Mouse (Mus musculus) lung, postnatal 0 days (tissue): ENCODE data around the gene Zdhhc3. TPM values are rescaled to one million over a fixed set of nuclear protein-coding genes. Genes with fewer than 3 reads are reported as not detected.
A peak's percentile ranks its signal among the peaks of the same experiment; 100 is the strongest.

Source experiments
- ATAC-seq: fragments of 200-750 bp; cut with Nextera tagmentation; 2 replicates; pipeline ENCODE4 v1.8.0; 2017; ENCODE audit warnings: moderate library complexity
- DNase-seq: peaks from one replicate; pipeline ENCODE4 v3.0.0-alpha.2; 2016; ENCODE audit warnings: low spot score
- H3K27ac ChIP-seq: fragments of 300-500 bp; sonication (generic); 2 replicates; pipeline ENCODE4 v1.5.1; 2014; ENCODE audit warnings: antibody characterized with exemption, mild to moderate bottlenecking, low read length, mixed read lengths
- H3K27me3 ChIP-seq: fragments of 300-500 bp; sonication (generic); replicated peaks from 2 replicates; pipeline ENCODE4 v1.6.1; 2014; ENCODE audit warnings: low read length, mixed read lengths; ENCODE audit not compliant: insufficient read depth
- H3K36me3 ChIP-seq: fragments of 300-500 bp; sonication (generic); 2 replicates; pipeline ENCODE4 v1.6.1; 2014; ENCODE audit warnings: low read length, mixed read lengths; ENCODE audit not compliant: insufficient read depth
- H3K4me1 ChIP-seq: fragments of 300-500 bp; sonication (generic); 2 replicates; pipeline ENCODE4 v1.6.1; 2014; ENCODE audit warnings: antibody characterized with exemption, low read depth, low read length, mixed read lengths; ENCODE audit not compliant: insufficient read depth
- H3K4me2 ChIP-seq: fragments of 300-500 bp; sonication (generic); replicated peaks from 2 replicates; pipeline ENCODE4 v1.6.1; 2014; ENCODE audit warnings: low read depth, mild to moderate bottlenecking, low read length, moderate library complexity, mixed read lengths
- H3K4me3 ChIP-seq: fragments of 300-500 bp; sonication (generic); 2 replicates; pipeline ENCODE4 v1.5.1; 2014; ENCODE audit warnings: low read depth, low read length
- H3K9ac ChIP-seq: fragments of 300-500 bp; sonication (generic); replicated peaks from 2 replicates; pipeline ENCODE4 v1.6.1; 2014; ENCODE audit warnings: low read depth, mild to moderate bottlenecking
- H3K9me3 ChIP-seq: fragments of 300-500 bp; sonication (generic); 2 replicates; pipeline ENCODE4 v1.6.1; 2016; ENCODE audit warnings: low read length, mixed read lengths
- CTCF ChIP-seq: IDR thresholded peaks from 2 replicates; pipeline ENCODE4 v1.5.1; 2016; ENCODE audit warnings: antibody characterized with exemption, mild to moderate bottlenecking
- EP300 ChIP-seq: IDR thresholded peaks from 2 replicates; pipeline ENCODE4 v1.6.1; 2016; ENCODE audit warnings: antibody characterized with exemption, mild to moderate bottlenecking, control low read depth
- WGBS: fragments of 180-500 bp; shearing (Covaris S2); extraction: QIAGEN DNeasy Blood & Tissue Kit; methylation state at CpG from one replicate; pipeline ENCODE4 v1.1.7; 2014; 5-methylcytosine and 5-hydroxymethylcytosine counted together
- polyA plus RNA-seq: library from polyadenylated mRNA; unstranded; fragments of >200 nt; fragmentation: Nextera tagmentation; extraction: Ambion mirVana; gene quantifications from 2 replicates; pipeline ENCODE4 v1.2.1, GENCODE M21; 2015

Gene Zdhhc3
- polyA plus RNA-seq, 1 experiment from 2014 or later = 130 TPM

DNA sequence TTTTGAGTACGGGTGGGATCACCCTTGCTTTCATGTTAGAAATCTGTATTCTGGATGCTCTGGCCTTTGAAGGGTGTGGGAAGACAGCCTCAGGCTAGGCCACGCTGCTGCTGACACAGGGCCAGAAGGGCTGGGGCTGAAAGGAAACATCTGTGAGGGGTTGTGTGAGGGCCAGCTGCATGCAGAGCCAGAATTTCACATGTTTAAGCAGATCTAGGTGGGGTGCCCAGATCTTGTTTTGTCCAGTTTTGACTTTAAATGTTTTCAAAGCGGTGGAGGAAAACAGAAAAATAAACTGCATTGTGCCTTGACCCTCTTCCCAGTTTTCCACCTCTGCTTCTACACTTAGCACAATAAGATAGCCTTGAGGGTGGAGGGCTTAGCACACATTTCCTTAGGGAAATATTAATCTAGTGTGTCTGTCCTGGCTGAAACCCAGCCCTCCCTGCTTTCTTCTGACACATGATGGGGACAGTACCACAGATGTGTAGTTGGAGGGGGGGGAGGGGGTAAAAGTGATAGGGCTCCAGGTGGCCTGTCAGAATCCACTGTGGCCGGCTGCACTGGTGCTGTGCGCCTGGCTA is 26.0 kb upstream of the Zdhhc3 start:
- WGBS = 39% methylated on average over 5 of the region's 5 CpGs
- peak; percentile 86 for DNase-seq
- no peak overlapping the region for H3K4me2 ChIP-seq
- no peak overlapping the region for H3K9ac ChIP-seq
- H3K4me3 ChIP-seq = no peak overlapping the region
- peak overlapping the region; percentile 69 for H3K27ac ChIP-seq
- no peaks in the 10 kb centered on the region for H3K36me3 ChIP-seq
- H3K27me3 ChIP-seq = no peaks in the 10 kb centered on the region
- H3K9me3 ChIP-seq = no peaks in the 10 kb centered on the region
- TF ChIP-seq CTCF = no peak
- peak; percentile 46 for TF ChIP-seq EP300
- H3K4me1 ChIP-seq = peaks cover 3% of the 10 kb centered on the region; the same call in 1 of the 2 replicates
- ATAC-seq = peak; percentile 91

GRCm38 (mm10) chr9:123136953-123137682 is 24.1 kb upstream of the Zdhhc3 start:
- Histone ChIP-seq H3K4me2 (no peak overlapping the region), H3K9ac (no peak overlapping the region), H3K27ac (no peak overlapping the region; the same call in 1 of the 2 replicates), H3K36me3 (peaks cover 11% of the 10 kb centered on the region; the same call in 1 of the 2 replicates), H3K27me3 (no peaks in the 10 kb centered on the region), H3K4me1 (peaks cover 3% of the 10 kb centered on the region; the same call in 1 of the 2 replicates), H3K9me3 (no peaks in the 10 kb centered on the region), H3K4me3 (no peak overlapping the region)
- 77% methylated on average over 7 of the region's 7 CpGs for WGBS
- TF ChIP-seq EP300 = no peak
- TF ChIP-seq CTCF = no peak
- DNase-seq (peak; percentile 54), ATAC-seq (no peak)

DNA sequence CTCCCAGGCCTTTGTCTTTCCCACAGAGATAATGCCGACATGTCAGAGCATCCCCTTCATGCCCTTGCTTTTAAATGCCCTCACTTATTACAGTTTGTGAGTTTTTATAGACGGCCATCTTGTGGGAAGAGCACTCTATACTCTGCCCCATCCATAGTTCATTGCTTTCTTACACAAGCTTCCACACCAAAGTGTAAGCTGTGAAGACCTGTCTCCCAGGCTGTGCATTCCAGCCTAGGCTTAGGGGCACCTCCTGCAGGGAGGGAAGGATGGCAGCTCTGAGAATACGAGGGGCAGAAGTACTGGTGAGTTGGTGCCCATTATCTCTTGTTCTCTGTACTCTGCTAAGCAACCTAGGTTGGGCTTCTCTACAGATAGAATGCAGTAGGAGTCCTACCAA is 20.0 kb upstream of the Zdhhc3 start:
- DNase-seq (no peak), ATAC-seq (no peak)
- TF ChIP-seq EP300 (no peak), CTCF (no peak)
- Histone ChIP-seq H3K4me1 (no peaks in the 10 kb centered on the region), H3K27ac (no peak overlapping the region), H3K9me3 (no peaks in the 10 kb centered on the region), H3K27me3 (no peaks in the 10 kb centered on the region), H3K4me2 (no peak overlapping the region), H3K36me3 (peaks cover 47% of the 10 kb centered on the region), H3K4me3 (no peak overlapping the region), H3K9ac (no peak overlapping the region)
- 94% methylated on average over 3 of the region's 3 CpGs for WGBS

DNA sequence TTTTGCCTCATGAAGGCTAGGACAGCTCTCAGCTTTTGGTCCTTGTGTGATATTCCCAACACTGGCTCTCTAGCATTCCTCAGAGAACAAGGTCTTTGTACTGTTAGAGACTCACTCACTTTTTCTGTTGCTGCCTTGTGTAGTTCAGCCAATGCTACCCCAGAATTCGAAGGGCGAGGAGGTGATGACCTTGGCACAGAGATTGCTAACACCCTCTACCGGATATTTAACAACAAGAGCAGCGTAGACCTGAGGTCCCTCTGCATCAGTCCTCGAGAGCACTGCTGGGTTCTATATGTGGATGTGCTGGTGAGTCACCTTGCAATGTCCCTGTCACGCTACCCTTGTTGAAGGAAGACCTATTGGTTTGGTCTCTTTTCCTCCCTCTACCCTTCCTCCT is 14.7 kb upstream of the Zdhhc3 start:
- 95% methylated on average over 6 of the region's 6 CpGs for WGBS
- ATAC-seq = no peak
- H3K36me3 ChIP-seq = peaks cover 58% of the 10 kb centered on the region

DNA sequence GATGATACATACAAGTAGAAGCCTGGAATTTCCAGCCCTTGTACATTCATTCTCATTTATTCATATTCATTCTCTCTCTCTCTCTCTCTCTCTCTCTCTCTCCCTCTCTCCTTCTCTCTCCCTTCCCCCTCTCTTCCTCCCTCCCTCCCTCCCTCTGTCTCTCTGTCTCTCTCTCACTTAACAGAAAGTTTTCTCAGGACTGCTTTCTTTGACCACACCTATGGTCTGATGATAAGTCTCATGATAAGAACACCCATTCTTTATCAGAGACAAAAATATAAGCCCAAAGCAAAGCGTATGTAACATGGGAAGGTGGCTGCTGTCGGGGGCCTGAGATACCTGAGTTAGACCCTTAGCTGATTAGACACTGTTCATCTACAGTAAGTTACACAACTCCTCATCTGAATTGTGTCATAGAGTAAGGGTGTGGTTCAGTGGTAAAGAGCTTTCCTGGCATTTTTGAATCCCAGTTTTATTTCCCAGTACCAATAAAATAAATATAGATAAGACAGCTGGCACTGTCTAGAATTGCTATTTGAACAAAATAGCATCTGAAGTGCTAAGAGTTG is 11.5 kb upstream of the Zdhhc3 start:
- Histone ChIP-seq H3K27ac (0 out of 2 replicates have a peak overlapping the region, but pooled peaks have one; percentile 60), H3K9ac (no peak overlapping the region), H3K36me3 (peaks cover 52% of the 10 kb centered on the region), H3K27me3 (no peaks in the 10 kb centered on the region), H3K4me2 (no peak overlapping the region), H3K4me1 (no peaks in the 10 kb centered on the region), H3K9me3 (no peaks in the 10 kb centered on the region), H3K4me3 (no peak overlapping the region)
- DNase-seq (no peak), ATAC-seq (no peak)
- 58% methylated on average over 2 of the region's 2 CpGs for WGBS
- TF ChIP-seq EP300 (no peak), CTCF (no peak)

More for the DNA sequence above, 14.7 kb upstream of the Zdhhc3 start:
- no peaks in the 10 kb centered on the region for H3K9me3 ChIP-seq
- TF ChIP-seq EP300 (no peak), CTCF (no peak)
- no peak overlapping the region for H3K9ac ChIP-seq
- DNase-seq = no peak
- H3K27ac ChIP-seq = no peak overlapping the region
- H3K4me1 ChIP-seq = no peaks in the 10 kb centered on the region
- H3K4me3 ChIP-seq = no peak overlapping the region
- H3K27me3 ChIP-seq = no peaks in the 10 kb centered on the region
- H3K4me2 ChIP-seq = no peak overlapping the region

GRCm38 (mm10) chr9:123123571-123124412 is 10.8 kb upstream of the Zdhhc3 start:
- TF ChIP-seq EP300 (no peak), CTCF (peak; percentile 86)
- Histone ChIP-seq H3K9ac (no peak overlapping the region), H3K9me3 (no peaks in the 10 kb centered on the region), H3K4me3 (no peak overlapping the region), H3K36me3 (peaks cover 53% of the 10 kb centered on the region), H3K27me3 (no peaks in the 10 kb centered on the region), H3K4me2 (no peak overlapping the region), H3K27ac (peak overlapping the region; percentile 60), H3K4me1 (no peaks in the 10 kb centered on the region)
- WGBS = 71% methylated on average over 6 of the region's 6 CpGs
- peak; percentile 81 for ATAC-seq
- DNase-seq = peak; percentile 85
